Mouse (Mus musculus) neutrophil, adult 65 days (primary cell): ENCODE results near the gene Smim10l1. TPM values are rescaled to one million over a fixed set of nuclear protein-coding genes. Genes with fewer than 3 reads are reported as not detected.

ENCODE experiments used
- total RNA-seq: library from RNA; stranded (reverse); gene quantifications from 2 replicates; pipeline ENCODE4 v1.2.4, GENCODE M21; 2023

The Smim10l1 gene
- total RNA-seq, result 4.7 and 5.4 TPM in 2 replicates

GRCm38 (mm10) chr6:133104609-133104921, at the start of gene Smim10l1:
Gene Smim10l1, plus strand, starts transcription at chr6:133104909.

GRCm38 (mm10) chr6:133055716-133056115, 49.0 kb upstream of the Smim10l1 start, which contains the start of gene Tas2r140:
Gene Tas2r140, minus strand, starts transcription at chr6:133055816.

Other genes with a start within 250 kb of the Smim10l1 start
- not detected in 2 replicates for gene Tas2r116, start 249.5 kb upstream of the Smim10l1 start, total RNA-seq
- not detected in 2 replicates for gene Tas2r110, start 236.9 kb upstream of the Smim10l1 start, total RNA-seq
- not detected in 2 replicates for gene Tas2r113, start 211.9 kb upstream of the Smim10l1 start, total RNA-seq
- gene Tas2r125, start 195.3 kb upstream of the Smim10l1 start, total RNA-seq, result not detected in 2 replicates
- gene Tas2r129, start 153.8 kb upstream of the Smim10l1 start, total RNA-seq, result not detected in 2 replicates
- gene Tas2r131, start 147.0 kb upstream of the Smim10l1 start, total RNA-seq, result not detected in 2 replicates
- gene Tas2r109, start 123.9 kb upstream of the Smim10l1 start, total RNA-seq, result not detected in 2 replicates
- not detected in 2 replicates for gene Tas2r103, start 67.8 kb upstream of the Smim10l1 start, total RNA-seq
- gene Tas2r140, start 49.1 kb upstream of the Smim10l1 start, total RNA-seq, result not detected in 2 replicates
- not detected in 2 replicates for gene 5530400C23Rik, start 187.3 kb downstream of the Smim10l1 start, total RNA-seq